Mouse (Mus musculus): ENCODE results near the gene Rnf111.
"Not testable (repeated sequence)": the region's sequence is repeated elsewhere in the genome, so short reads cannot be mapped to it uniquely, and the experiment has no call there.

The Rnf111 gene

DNA sequence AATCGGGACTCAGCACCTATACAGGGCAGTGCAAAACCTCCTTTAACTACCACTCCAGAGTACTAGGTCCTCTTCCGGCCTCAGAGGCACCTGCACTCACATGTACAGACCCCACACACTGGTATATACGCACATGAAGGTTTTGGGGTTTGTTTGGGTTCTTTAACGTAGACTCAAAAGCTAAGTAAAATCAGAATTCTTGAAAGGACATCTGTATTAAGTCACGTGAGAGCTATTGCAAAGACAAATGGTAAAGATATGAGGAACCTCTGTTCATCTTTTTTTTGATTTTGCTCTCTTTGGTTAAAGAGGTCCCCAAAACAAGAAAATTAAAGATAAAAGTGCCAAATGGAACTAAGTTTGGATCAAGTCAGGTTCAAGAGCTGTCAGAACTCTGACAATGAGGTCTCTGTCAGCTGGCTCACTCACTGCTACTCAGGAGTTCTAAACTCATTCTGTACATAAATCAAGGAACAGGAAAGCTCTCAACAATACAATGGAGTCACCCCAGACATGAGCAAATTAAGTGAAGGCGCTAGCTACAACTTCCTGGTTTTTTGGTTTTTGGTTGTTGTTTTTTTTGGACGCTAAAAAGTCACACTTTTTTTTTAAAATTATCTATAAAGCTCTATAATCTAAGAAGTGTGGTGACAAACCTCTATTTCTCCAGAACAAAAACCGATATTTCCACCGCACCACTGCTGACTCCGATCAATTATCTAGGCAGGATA is 1.1 kb downstream of the Rnf111 start:
- DNase-seq (ENCODE audit: low read depth in 2 of 2, low spot score in 2 of 2): peak in 1 of 2 experiments; percentile 20

DNA sequence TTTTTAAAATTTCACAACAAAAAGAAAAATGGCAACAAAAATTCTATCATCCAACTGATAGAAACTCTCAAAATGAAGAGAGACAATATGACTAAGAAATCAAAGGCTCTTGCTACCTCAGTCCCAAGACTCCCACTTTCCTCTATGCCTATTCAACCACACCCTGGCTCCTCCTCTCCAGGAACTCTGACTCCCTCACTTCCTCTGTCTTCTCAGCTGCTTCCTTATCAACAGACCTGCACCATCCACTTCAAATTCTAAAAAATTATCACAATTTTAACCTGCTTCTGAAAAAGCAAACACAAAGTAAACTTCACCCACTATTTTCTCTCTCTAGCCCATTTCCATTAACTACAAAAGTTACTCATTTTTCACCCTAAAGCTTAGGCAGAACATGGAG is 6.5 kb downstream of the Rnf111 start:
- no peak for DNase-seq (ENCODE audit: low read depth in 2 of 2, low spot score in 2 of 2)

DNA sequence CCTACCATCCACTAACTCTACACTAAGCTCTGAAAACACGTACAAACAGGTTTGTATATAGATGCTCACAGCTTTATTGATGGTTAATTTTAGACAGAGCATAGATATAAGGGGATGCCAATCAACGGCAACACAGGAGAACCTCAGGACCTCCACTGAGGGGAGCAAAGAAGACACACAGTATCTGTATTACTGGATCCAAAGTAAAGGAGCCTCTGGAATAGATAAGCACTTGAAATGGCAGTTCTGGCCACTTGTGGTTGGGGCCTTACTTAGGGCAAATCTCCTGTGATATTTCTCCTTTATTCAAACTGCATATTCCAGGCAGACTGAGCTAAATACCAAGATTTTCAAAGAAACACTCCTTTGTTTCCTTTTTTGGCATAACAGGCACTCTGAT is 10.5 kb downstream of the Rnf111 start:
- no peak for DNase-seq (ENCODE audit: low read depth in 2 of 2, low spot score in 2 of 2)

DNA sequence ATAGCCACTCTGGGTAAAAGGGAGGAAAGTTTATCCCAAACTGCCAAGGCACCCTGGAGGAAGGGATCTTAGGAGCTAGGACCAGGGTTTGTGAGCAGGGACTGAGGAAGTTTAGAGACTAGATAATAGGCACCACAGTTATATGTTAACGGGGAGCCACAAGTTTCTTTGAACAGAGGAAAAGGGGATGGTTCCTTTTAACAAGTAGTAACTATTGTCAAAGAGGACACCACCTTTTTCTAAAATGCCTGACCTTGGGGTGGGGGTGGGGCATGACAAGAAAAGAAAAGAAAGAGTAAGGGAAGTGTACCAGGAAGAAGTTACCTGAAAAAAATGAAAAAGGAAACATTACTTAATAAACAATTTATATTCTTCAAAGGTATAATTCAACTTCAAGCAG is 12.3 kb downstream of the Rnf111 start:
- DNase-seq (ENCODE audit: low read depth in 2 of 2, low spot score in 2 of 2): no peak

GRCm38 (mm10) chr9:70487401-70487800 is 16.1 kb downstream of the Rnf111 start:
- DNase-seq (ENCODE audit: low read depth in 2 of 2, low spot score in 2 of 2): no peak

DNA sequence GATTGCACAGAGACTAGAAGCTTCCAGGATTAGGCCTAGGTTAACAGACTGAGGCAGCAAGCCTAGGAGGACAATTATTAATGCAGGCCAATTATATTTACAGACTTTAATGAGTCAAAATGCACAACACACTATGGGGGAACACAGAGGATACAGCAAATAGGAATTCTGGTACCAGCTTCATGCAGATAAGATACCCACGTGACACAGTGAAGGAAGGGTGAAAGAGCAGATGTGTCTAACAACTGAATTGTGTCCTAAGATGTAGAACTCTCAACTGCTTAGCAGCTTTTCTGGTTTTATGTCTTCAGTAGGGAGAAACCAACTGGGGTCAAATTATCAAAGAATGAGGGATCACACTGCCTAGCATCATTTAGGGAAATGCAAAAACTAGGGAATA is 17.7 kb downstream of the Rnf111 start:
- DNase-seq (ENCODE audit: low read depth in 2 of 2, low spot score in 2 of 2): no peak

DNA sequence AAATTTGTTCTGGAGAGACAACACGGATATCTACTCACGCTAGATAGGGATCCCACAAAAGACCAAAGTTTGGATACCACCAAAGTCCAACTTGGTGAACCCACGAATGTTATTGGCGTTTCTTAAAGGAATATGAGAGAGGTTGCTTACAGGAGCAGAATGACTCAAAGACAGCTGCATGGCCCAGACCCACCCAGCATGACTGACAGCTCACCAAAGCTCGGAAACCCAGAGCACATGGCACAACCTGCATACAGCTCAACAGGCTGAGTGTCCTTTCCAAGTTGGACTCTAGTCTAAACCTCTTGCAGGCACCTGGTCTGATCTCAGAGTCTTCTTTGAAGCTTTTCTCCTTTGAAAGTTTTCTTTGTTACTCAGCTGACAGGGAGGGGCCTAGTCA is 20.0 kb downstream of the Rnf111 start:
- no peak for DNase-seq (ENCODE audit: low read depth in 2 of 2, low spot score in 2 of 2)

DNA sequence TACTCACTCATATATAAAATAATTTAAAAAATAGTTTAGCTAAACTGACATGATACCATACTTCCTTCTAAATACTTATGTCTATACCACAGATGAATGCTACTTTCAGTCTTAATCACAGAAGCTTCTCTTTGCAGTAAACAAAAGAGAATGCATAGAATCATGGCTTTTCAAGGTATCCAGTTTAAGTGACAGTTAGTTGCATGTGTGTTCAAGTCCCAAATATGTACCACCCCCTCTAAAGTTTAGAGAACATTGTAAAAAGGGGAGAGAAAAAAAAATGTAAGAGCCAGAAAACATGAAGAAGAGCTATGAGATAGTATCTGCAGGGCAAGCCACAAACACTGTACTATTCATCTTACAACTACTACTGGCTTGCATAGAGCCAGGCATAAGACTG is 21.7 kb downstream of the Rnf111 start:
- no peak for DNase-seq (ENCODE audit: low read depth in 2 of 2, low spot score in 2 of 2)

- DNase-seq (ENCODE audit: low read depth in 2 of 2, low spot score in 2 of 2): no peak
Measured at GRCm38 (mm10) chr9:70477229-70477628, 26.3 kb downstream of the Rnf111 start.

- DNase-seq (ENCODE audit: low read depth in 2 of 2, low spot score in 2 of 2): no peak
Measured at GRCm38 (mm10) chr9:70475777-70476270, 27.7 kb downstream of the Rnf111 start.

GRCm38 (mm10) chr9:70473400-70473799 is 30.1 kb downstream of the Rnf111 start:
- DNase-seq (ENCODE audit: low read depth in 2 of 2, low spot score in 2 of 2): no peak

- not testable (repeated sequence) for DNase-seq (ENCODE audit: low read depth in 2 of 2, low spot score in 2 of 2)
Measured at GRCm38 (mm10) chr9:70463091-70463490, 40.4 kb downstream of the Rnf111 start.

DNA sequence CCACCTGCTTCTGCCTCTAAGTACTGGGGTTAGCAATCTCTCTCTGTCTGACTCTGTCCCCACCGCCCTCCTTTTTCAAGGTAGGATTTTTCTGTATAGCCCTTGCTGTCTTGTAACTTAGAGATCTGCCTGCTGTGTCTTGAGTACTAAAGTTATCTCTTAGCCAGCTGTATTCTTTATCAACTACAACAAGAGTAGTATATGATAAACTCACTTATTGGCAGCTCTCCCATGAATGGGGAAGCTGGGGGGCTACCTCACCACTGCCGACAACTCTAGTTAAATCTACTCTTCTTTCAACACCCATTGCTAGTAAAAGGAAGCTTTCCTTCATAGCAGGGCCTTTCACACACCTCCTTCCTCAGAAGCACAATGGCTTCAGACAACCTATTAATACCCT is 51.2 kb downstream of the Rnf111 start:
- DNase-seq (ENCODE audit: low read depth in 2 of 2, low spot score in 2 of 2): no peak

DNA sequence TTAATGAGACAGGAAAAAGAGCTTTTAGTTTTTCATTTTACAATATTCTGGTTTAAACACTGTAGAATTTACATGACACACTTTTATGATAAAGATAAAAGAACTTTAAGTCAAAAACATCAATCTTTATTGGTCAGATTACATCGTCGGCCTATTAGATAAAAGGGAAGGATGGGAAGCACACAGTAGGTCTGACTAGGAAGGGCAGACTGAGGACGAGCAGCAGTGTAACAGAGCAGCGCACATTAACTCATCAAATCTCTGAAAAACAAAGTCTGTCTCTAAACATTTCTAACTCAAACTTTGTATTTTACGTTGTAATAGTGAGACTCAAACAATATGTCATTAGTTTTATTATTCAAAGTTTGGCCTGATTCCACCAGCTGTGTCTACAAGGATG is 54.5 kb downstream of the Rnf111 start:
- no peak for DNase-seq (ENCODE audit: low read depth in 2 of 2, low spot score in 2 of 2)

DNA sequence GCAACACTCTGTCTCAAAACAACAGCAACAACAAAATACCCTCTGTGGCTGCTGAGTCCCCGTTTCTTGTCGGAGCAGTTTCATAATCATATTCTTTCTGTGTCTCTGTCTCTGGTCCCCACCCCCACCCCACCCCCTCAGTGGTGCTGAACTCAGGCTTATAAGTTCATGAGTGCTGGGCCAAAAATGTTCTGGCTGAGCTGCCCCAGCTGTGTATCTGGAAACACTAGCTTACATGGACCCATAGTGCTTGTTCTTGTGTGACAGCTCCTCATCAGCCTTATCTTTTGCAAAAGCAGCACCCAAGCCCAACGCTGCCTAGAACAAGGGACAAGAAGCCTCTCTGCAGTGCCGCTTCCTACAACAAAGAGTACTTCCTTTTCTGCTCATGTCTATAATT is 63.6 kb downstream of the Rnf111 start:
- no peak for DNase-seq (ENCODE audit: low read depth in 2 of 2, low spot score in 2 of 2)

- no peak for DNase-seq (ENCODE audit: low read depth in 2 of 2, low spot score in 2 of 2)
Measured at GRCm38 (mm10) chr9:70422661-70423060, 80.9 kb downstream of the Rnf111 start.

- peak; percentile 60 to 73 for DNase-seq (ENCODE audit: low read depth in 2 of 2, low spot score in 2 of 2)
Measured at GRCm38 (mm10) chr9:70421257-70422056, 82.1 kb downstream of the Rnf111 start, which contains the start of gene Ccnb2. Gene Ccnb2, minus strand, starts transcription at chr9:70421547.

- DNase-seq (ENCODE audit: low read depth in 2 of 2, low spot score in 2 of 2): peak in 1 of 2 experiments; percentile 8
Measured at GRCm38 (mm10) chr9:70416412-70416811, 87.1 kb downstream of the Rnf111 start.

GRCm38 (mm10) chr9:70413038-70413437 is 90.5 kb downstream of the Rnf111 start:
- no peak for DNase-seq (ENCODE audit: low read depth in 2 of 2, low spot score in 2 of 2)

- no peak for DNase-seq (ENCODE audit: low read depth in 2 of 2, low spot score in 2 of 2)
Measured at GRCm38 (mm10) chr9:70410668-70411067, 92.9 kb downstream of the Rnf111 start.

DNA sequence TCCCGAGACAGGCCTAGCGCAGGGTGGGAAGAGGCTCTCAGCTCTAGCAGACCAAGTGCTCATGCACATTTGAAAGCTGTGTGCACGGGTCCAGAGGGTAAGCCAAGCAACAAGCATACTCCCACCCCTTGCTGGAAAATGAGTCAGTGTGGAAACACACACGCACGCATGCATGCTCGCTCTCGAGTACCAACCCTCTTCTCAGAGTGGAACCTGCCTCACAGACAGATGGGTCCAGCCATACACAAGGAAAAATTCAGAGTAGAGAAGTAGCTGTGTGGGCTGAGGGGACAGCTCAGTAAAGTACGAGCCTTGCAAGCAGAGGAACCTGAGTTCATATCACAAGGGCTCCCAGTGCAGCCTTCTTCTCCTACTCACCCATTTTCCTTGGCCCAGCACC is 93.8 kb downstream of the Rnf111 start:
- DNase-seq (ENCODE audit: low read depth in 2 of 2, low spot score in 2 of 2): no peak

DNA sequence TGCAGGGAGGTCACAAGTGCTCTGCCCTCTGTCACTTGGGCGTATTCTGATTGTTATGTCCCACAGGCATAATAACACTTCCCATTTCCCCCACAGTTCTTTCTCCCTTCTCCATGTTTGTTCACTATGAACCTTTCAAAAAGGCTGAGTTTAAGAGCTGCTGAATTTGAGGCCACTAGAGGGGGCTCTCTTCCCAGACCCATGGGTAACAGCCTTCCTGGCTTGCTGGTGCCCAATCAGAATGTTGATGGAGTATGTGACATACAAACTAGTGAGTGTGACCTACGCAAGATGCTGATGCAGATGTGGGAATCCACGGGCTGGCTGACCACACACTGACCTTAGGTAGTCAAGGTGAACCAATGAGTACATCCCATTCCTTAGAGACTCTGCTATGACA is 94.7 kb downstream of the Rnf111 start:
- DNase-seq (ENCODE audit: low read depth in 2 of 2, low spot score in 2 of 2): no peak

Data from CD8-positive naive resting alpha-beta T cell, adult 2 months (primary cell).